Mouse (Mus musculus) heart, embryonic 15.5 days (tissue): ENCODE data around the gene Gm49325. TPM values are rescaled to one million over a fixed set of nuclear protein-coding genes. Genes with fewer than 3 reads are reported as not detected.

Experiments
- ATAC-seq: fragments of 200-750 bp; cut with Nextera tagmentation; replicated peaks from 2 replicates; pipeline ENCODE4 v1.8.0; 2017; ENCODE audit warnings: low read depth, moderate TSS enrichment; ENCODE audit not compliant: insufficient number of reproducible peaks, insufficient read depth, low FRiP score
- H3K27ac ChIP-seq: fragments of 300-500 bp; sonication (generic); 2 replicates; pipeline ENCODE4 v1.5.1; 2015; ENCODE audit warnings: mild to moderate bottlenecking, inconsistent platforms
- H3K27me3 ChIP-seq: fragments of 300-500 bp; sonication (generic); 2 replicates; pipeline ENCODE4 v1.6.1; 2015; ENCODE audit warnings: inconsistent platforms
- H3K36me3 ChIP-seq: fragments of 300-500 bp; sonication (generic); 2 replicates; pipeline ENCODE4 v1.6.1; 2015; ENCODE audit warnings: mild to moderate bottlenecking, inconsistent platforms
- H3K4me1 ChIP-seq: fragments of 300-500 bp; sonication (generic); replicated peaks from 2 replicates; pipeline ENCODE4 v1.6.1; 2015; ENCODE audit warnings: inconsistent platforms
- H3K4me2 ChIP-seq: fragments of 300-500 bp; sonication (generic); 2 replicates; pipeline ENCODE4 v1.6.1; 2015; ENCODE audit warnings: inconsistent platforms, mild to moderate bottlenecking, moderate library complexity
- H3K4me3 ChIP-seq: fragments of 300-500 bp; sonication (generic); 2 replicates; pipeline ENCODE4 v1.5.1; 2015; ENCODE audit warnings: mild to moderate bottlenecking, inconsistent platforms
- H3K9ac ChIP-seq: fragments of 300-500 bp; sonication (generic); 2 replicates; pipeline ENCODE4 v1.6.1; 2015; ENCODE audit warnings: mild to moderate bottlenecking, inconsistent platforms
- H3K9me3 ChIP-seq: fragments of 300-500 bp; sonication (generic); replicated peaks from 2 replicates; pipeline ENCODE4 v1.6.1; 2016; ENCODE audit warnings: inconsistent platforms
- whole genome bisulfite sequencing: fragments of 180-500 bp; shearing (Covaris S2); methylation state at CpG from one replicate; pipeline ENCODE4 v1.1.7; 2015; ENCODE audit warnings: mixed read lengths; 5-methylcytosine and 5-hydroxymethylcytosine counted together
- polyA plus RNA-seq: library from polyadenylated mRNA; unstranded; fragments of >200 nt; fragmentation: Nextera tagmentation; extraction: Ambion mirVana; gene quantifications from 2 replicates; pipeline ENCODE4 v1.2.1, GENCODE M21; 2015

Gene Gm49325
- polyA plus RNA-seq, 1 experiment from 2014 or later: 3.9 TPM

DNA sequence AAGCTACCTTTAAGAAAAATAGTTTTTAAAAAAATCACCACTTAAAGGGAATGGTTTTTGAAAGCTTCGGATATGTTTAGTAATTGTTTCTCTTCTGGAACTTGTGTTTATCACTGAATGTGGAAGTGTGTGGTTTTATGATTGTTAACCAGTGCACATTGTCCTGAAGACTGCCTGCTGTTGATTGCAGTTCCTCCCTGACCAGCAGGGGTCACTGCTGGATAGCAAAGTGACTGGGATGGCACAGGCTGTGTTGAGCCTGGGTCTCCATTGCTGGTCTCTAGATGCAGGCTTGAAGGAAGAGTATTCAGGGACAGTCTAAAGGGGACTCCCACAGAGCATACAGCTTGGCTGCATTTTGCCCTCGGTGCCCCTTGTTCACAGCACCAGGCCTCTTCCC lies 21.5 kb downstream of the Gm49325 start:
- WGBS: 34% methylated on average over 2 of the region's 2 CpGs
- peak; percentile 54 for ATAC-seq

DNA sequence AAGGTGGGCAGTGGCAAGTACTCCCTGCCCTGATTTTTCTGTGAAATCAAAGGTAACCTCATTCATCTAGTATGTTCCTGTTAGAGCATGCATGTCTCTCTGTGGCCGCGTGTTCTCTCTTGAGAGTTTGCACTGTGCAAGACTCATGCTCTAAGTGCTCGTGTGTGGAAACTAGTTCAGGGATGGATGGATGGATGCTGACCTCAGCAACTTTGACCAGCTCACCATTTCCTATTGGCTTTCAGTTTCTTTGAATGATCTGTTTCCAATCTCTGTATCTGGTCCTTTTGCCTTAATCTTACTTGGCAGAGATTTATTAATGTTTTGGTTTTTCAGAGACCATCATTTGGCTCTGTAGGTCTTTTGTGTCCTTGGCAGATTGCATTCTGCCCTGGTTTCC lies 23.2 kb downstream of the Gm49325 start:
- no peaks in the 10 kb centered on the region for H3K9me3 ChIP-seq
- H3K4me3 ChIP-seq: no peak overlapping the region
- 84% methylated on average over 3 of the region's 3 CpGs for WGBS
- ATAC-seq: no peak
- H3K27me3 ChIP-seq: no peaks in the 10 kb centered on the region
- H3K9ac ChIP-seq: no peak overlapping the region
- H3K4me1 ChIP-seq: peaks cover 30% of the 10 kb centered on the region
- H3K36me3 ChIP-seq: peaks cover 18% of the 10 kb centered on the region
- H3K27ac ChIP-seq: no peak overlapping the region
- H3K4me2 ChIP-seq: no peak overlapping the region

More for the DNA sequence above, 21.5 kb downstream of the Gm49325 start:
- Histone ChIP-seq H3K36me3 (peaks cover 12% of the 10 kb centered on the region), H3K4me2 (no peak overlapping the region), H3K9ac (no peak overlapping the region), H3K4me3 (no peak overlapping the region), H3K4me1 (peaks cover 34% of the 10 kb centered on the region), H3K27ac (no peak overlapping the region), H3K9me3 (no peaks in the 10 kb centered on the region), H3K27me3 (no peaks in the 10 kb centered on the region)

DNA sequence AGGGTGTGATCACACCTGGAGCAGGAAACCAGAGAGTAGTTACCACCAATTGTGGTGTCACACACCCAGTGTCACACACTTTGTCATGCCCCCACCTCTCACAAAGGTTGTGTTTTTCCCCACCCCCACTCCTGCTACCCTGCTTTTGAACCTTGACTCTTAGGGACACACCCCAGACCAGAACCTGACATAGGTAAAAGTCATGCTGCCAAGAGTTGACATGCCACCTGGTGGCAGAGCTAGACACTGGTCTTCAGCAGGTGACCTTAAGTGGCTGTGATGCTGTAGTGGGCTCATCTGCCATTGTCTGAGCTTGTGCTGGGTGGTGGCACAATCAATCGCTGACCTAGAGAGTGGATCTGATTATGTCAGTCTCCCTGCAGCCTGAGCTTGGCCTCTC lies 24.0 kb downstream of the Gm49325 start:
- Histone ChIP-seq H3K4me1 (peaks cover 29% of the 10 kb centered on the region), H3K4me2 (no peak overlapping the region), H3K4me3 (no peak overlapping the region), H3K27me3 (no peaks in the 10 kb centered on the region), H3K36me3 (peaks cover 18% of the 10 kb centered on the region), H3K27ac (no peak overlapping the region), H3K9ac (no peak overlapping the region), H3K9me3 (no peaks in the 10 kb centered on the region)
- no peak for ATAC-seq
- WGBS: 96% methylated on average over 1 of the region's 1 CpGs

DNA sequence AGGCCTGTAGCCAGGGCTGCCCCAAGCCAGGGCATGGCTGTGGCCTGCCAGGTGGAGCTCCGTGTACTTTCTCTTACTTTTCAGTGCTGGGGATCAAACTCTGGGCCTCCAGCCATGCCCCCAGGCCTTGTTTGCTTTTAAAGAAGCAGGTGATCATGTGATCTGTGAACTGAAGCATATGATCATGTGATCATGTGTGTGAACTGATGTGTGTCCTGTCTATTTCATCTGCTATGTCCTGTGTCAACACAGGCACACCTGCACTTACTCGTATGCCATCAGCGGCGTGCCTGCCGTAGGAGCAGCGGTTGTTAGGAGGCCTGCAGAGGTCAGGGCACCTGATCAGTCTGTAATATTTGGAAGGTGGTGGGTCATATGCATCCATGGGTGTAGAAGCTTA lies 28.0 kb downstream of the Gm49325 start:
- Histone ChIP-seq H3K4me3 (no peak overlapping the region), H3K36me3 (peaks cover 18% of the 10 kb centered on the region), H3K9me3 (no peaks in the 10 kb centered on the region), H3K27ac (peak overlapping the region; percentile 74), H3K4me2 (no peak overlapping the region), H3K4me1 (peaks cover 50% of the 10 kb centered on the region), H3K9ac (no peak overlapping the region), H3K27me3 (no peaks in the 10 kb centered on the region)
- WGBS: 74% methylated on average over 6 of the region's 6 CpGs
- ATAC-seq: no peak

DNA sequence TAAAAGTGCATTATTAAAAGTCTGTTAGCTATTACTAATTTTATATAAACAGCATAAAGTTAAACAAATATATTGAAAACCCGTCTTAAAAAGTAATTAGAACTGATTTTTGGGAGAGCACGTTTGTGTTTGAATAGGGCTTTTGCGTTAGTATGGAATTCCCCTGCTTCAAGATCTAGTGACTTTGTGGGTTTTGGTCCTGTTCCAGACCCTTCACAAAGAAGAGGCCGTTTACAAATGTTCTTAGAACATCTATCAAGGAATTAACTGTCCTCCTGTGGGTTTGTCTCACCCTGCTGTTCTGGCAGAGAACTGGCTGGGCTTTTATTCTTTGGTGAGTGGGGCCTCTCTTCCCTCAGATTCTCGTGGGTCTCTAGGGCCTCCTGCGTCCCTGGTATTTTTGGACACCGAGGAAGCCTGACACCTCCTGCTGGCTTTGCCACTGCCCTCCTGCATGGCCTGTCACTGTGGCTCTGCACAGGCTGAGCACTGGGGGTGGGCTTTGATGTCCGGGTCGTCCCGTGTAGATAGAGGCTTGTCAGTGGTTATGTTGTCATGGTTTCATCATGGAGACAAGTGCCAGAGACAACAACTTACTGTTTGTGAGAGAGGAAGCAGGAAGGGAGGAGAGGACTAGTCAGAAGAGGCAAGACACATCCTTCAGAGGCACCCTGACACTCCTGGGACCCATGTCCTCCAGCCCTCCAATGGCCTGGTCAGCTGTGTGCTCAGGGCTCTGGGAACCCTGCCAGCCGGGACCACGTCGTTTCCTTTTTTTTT lies 28.6 kb downstream of the Gm49325 start:
- 0 out of 2 replicates have a peak overlapping the region, but pooled peaks have one; percentile 10 for H3K4me2 ChIP-seq
- peaks cover 54% of the 10 kb centered on the region for H3K4me1 ChIP-seq
- WGBS: 30% methylated on average over 13 of the region's 13 CpGs
- H3K9ac ChIP-seq: no peak overlapping the region
- H3K4me3 ChIP-seq: no peak overlapping the region
- H3K36me3 ChIP-seq: peaks cover 18% of the 10 kb centered on the region
- ATAC-seq: peak; percentile 87
- no peaks in the 10 kb centered on the region for H3K9me3 ChIP-seq
- H3K27ac ChIP-seq: peak overlapping the region; percentile 74
- H3K27me3 ChIP-seq: no peaks in the 10 kb centered on the region

DNA sequence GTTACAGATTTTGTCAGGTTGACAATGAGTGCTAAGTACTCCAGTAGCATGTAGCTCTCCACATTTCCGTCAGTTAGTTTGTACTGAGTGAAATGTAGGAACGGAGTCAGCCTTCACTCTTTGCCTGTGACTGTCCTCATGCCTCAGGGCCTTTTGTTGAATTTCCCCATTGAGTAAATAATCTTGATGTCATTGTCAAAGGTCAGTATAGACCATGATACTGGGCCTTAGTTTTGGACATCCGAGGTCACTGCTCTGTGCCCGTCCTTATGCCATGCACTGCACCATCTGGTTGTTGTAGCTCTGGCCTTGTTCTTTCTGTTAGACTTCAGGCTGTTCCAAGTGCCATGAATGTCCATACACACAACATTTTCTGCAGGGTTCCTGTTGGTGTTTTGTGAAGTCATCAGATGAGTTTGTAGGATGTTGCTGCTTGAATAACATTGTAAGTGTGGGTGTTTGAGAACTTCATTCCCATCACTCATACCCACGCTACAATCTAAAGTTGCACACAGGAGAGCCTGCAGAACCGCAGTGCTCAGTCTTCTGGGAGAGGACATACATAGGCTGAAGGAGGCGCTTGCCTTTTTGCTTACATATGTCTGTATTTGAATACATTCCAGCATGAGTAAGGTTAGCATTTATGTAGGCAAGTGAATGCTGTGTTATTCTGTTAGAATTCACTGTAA lies 30.4 kb downstream of the Gm49325 start:
- Histone ChIP-seq H3K4me3 (no peak overlapping the region), H3K4me2 (no peak overlapping the region), H3K9ac (no peak overlapping the region), H3K9me3 (no peaks in the 10 kb centered on the region), H3K36me3 (peaks cover 19% of the 10 kb centered on the region), H3K27ac (no peak overlapping the region), H3K27me3 (no peaks in the 10 kb centered on the region), H3K4me1 (peaks cover 54% of the 10 kb centered on the region)
- no peak for ATAC-seq
- WGBS: 86% methylated on average over 7 of the region's 7 CpGs

DNA sequence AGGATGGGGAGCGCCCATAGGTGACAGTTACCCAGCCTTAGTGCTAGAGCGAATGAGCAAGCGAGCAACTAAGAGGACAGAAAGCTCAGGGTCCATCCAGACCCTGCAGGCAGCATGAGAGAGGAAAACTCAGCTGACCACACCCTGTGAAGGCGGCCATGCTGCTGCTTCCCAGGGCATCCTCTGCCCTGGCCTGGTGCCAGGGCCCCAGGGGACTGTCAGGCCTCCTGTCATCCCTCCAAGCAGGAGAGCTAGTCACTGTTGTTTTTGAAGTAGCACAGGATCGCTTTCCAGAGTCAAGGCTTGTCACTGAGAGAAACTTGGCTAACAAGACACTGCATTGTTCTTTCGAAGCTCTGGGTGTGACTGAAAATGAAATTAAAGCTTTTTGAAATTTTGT lies 33.0 kb downstream of the Gm49325 start:
- Histone ChIP-seq H3K27ac (peak overlapping the region; percentile 6), H3K9ac (no peak overlapping the region), H3K9me3 (no peaks in the 10 kb centered on the region), H3K4me3 (no peak overlapping the region), H3K36me3 (peaks cover 26% of the 10 kb centered on the region), H3K4me2 (no peak overlapping the region), H3K4me1 (peaks cover 47% of the 10 kb centered on the region), H3K27me3 (no peaks in the 10 kb centered on the region)
- no peak for ATAC-seq
- 61% methylated on average over 6 of the region's 6 CpGs for WGBS

DNA sequence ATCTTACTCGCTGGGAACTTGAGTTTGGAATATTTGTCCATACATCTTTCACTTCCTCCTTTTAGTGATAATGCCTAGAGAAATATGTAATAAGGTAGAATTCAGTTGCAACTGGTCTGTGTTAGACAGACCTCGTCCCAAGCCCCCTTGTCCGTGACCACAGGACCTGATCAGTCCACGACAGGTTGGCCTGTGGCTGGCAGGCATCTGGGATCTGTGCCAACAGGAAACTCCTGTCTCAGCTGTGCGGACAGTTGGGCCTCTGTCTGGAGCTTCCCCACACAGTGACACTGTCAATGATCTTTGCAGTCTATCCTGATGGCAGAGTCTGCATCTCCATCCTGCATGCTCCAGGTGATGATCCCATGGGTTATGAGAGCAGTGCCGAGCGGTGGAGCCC lies 37.2 kb downstream of the Gm49325 start:
- H3K27ac ChIP-seq: no peak overlapping the region
- peaks cover 50% of the 10 kb centered on the region for H3K36me3 ChIP-seq
- no peaks in the 10 kb centered on the region for H3K9me3 ChIP-seq
- no peak for ATAC-seq
- WGBS: 58% methylated on average over 7 of the region's 7 CpGs
- H3K4me3 ChIP-seq: no peak overlapping the region
- no peak overlapping the region for H3K9ac ChIP-seq
- no peak overlapping the region for H3K4me2 ChIP-seq
- H3K4me1 ChIP-seq: peaks cover 16% of the 10 kb centered on the region
- H3K27me3 ChIP-seq: no peaks in the 10 kb centered on the region

DNA sequence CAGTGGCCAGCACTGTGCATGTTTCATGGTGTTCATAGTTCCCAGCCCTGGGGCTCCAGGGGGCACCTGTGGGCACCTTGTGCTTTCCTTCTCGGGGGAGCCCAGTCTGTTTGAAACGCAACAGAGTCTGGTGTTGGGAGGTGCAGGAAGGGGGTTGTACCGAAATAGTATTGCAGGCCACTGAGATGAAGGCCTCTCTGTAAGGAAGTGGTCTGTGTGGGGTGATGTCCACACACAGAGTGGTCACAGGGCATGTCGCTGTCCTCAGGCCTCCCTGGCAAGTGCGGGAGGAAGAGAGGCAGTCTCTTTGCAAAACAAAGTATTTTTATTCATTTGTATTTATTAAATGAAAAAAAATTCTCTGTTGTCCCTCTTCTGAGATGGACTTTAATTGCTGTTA lies 39.6 kb downstream of the Gm49325 start:
- no peak overlapping the region for H3K9ac ChIP-seq
- no peaks in the 10 kb centered on the region for H3K27me3 ChIP-seq
- H3K4me3 ChIP-seq: no peak overlapping the region
- H3K36me3 ChIP-seq: peaks cover 50% of the 10 kb centered on the region
- H3K4me1 ChIP-seq: peaks cover 3% of the 10 kb centered on the region
- no peaks in the 10 kb centered on the region for H3K9me3 ChIP-seq
- 87% methylated on average over 5 of the region's 5 CpGs for WGBS
- no peak overlapping the region for H3K4me2 ChIP-seq
- no peak overlapping the region for H3K27ac ChIP-seq
- no peak for ATAC-seq

DNA sequence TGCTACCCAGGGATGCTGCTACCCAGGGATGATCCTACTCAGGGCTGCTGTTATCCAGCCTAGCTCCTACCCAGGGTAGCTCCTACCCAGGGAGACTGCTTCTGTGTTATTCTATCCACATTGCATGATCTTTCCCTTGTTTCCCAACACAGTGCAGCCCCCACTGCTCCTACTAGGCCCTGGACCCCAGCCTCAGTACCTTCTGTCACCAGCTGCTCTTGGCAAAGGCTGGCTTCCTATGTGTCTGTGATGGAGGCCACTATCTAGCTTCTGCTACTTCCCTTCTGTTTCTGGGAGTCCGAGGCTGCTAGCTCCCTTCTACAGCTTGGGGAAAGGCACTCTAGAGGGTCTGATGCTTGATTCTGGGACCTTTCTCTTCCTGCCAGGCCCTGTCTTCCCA lies 41.5 kb downstream of the Gm49325 start:
- no peak overlapping the region for H3K27ac ChIP-seq
- no peak overlapping the region for H3K4me2 ChIP-seq
- H3K36me3 ChIP-seq: peaks cover 36% of the 10 kb centered on the region
- H3K4me3 ChIP-seq: no peak overlapping the region
- no peak overlapping the region for H3K9ac ChIP-seq
- H3K9me3 ChIP-seq: no peaks in the 10 kb centered on the region
- no peak for ATAC-seq
- H3K27me3 ChIP-seq: no peaks in the 10 kb centered on the region
- WGBS: 50% methylated on average over 1 of the region's 1 CpGs
- peaks cover 3% of the 10 kb centered on the region for H3K4me1 ChIP-seq

DNA sequence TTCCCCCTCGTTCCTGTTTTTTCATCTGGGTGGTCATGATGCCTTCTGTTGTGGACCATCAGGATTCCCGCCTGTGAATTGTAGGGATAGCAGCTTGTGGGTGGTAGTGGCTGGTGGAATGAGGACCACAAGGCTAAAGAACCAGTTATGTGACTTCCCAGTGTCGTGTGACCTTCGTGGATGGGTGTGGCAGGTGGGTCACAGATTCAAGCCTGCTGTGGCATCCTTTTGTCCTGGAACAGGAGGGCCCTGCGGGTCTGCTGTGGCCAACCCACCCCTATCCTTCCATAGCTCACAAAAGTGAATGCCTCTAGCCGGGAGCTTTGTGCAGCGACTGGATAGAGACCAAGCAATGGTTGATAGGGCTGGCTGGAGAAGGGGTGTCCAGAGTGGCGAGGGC lies 41.9 kb downstream of the Gm49325 start:
- 91% methylated on average over 8 of the region's 8 CpGs for WGBS
- Histone ChIP-seq H3K27ac (no peak overlapping the region), H3K9ac (no peak overlapping the region), H3K4me1 (peaks cover 3% of the 10 kb centered on the region), H3K36me3 (peaks cover 34% of the 10 kb centered on the region), H3K4me2 (no peak overlapping the region), H3K27me3 (no peaks in the 10 kb centered on the region), H3K9me3 (no peaks in the 10 kb centered on the region), H3K4me3 (no peak overlapping the region)
- ATAC-seq: no peak

DNA sequence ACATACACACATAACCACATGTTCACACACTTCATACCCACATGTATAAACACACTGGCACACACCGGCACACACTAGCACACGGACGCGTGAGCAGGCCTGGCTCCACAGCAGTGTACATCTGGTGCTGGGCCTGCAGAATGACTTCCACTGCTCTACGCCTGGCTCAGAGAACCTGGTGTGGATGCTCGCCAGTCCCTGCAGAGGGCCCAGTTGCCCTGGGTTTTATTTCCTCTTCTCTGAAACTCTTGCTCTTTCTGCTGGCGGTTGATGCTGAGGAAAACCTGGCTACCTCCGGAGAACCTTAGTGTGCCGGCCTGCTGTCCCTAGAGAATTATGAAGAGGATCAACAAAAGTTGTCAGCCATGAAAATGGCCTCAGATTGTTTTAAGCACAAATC lies 46.0 kb downstream of the Gm49325 start:
- Histone ChIP-seq H3K4me1 (no peaks in the 10 kb centered on the region; the same call in 1 of the 2 replicates), H3K9ac (no peak overlapping the region), H3K27me3 (no peaks in the 10 kb centered on the region), H3K27ac (no peak overlapping the region), H3K4me3 (no peak overlapping the region), H3K4me2 (no peak overlapping the region), H3K36me3 (no peaks in the 10 kb centered on the region), H3K9me3 (no peaks in the 10 kb centered on the region)
- 87% methylated on average over 9 of the region's 9 CpGs for WGBS
- ATAC-seq: no peak
